Mouse (Mus musculus): Measurements from ENCODE around the gene Slc16a4. TPM values are rescaled to one million over a fixed set of nuclear protein-coding genes. Genes with fewer than 3 reads are reported as not detected.

Gene Slc16a4
- polyA plus RNA-seq, 1 experiment from 2014 or later: 3.4 TPM

DNA sequence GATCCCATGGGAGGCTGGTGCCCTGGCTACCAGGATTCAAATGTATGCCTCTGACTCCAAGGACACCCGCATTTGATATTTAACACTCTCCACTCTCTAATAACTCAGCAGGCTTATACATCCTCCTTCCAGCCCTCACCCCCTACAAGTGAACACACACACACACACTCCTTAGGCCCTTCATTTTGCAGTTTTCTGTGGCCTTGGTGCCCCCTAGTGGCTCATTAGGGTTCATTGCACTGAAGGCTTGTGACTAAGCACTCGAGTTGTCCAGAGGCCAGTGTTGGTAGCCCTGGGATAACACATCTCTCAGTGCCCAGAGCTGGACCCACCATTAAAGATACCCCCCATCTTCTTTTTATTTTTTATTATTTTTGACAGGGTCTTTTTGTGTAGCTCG is 17.2 kb upstream of the Slc16a4 start:
- H3K4me2 ChIP-seq: no peak overlapping the region
- ATAC-seq (ENCODE audit: insufficient read depth) (peak; percentile 55; the same call in 1 of the 2 replicates), DNase-seq (peak; percentile 84)
- 10% methylated on average over 3 of the region's 3 CpGs for WGBS
- no peaks in the 10 kb centered on the region for H3K4me1 ChIP-seq (ENCODE audit: insufficient read depth)
- no peak overlapping the region for H3K9ac ChIP-seq
- no peaks in the 10 kb centered on the region for H3K9me3 ChIP-seq (ENCODE audit: low read depth, low read length)
- H3K4me3 ChIP-seq (ENCODE audit: low read depth, low read length): no peak overlapping the region
- no peaks in the 10 kb centered on the region for H3K27me3 ChIP-seq (ENCODE audit: insufficient read depth, low read length)
- TF ChIP-seq CTCF (IDR thresholded peaks at IDR 0.05; ENCODE audit: low read depth): peak; percentile 88
- no peak overlapping the region for H3K27ac ChIP-seq (ENCODE audit: low read depth)
- no peaks in the 10 kb centered on the region for H3K36me3 ChIP-seq (ENCODE audit: insufficient read depth)

DNA sequence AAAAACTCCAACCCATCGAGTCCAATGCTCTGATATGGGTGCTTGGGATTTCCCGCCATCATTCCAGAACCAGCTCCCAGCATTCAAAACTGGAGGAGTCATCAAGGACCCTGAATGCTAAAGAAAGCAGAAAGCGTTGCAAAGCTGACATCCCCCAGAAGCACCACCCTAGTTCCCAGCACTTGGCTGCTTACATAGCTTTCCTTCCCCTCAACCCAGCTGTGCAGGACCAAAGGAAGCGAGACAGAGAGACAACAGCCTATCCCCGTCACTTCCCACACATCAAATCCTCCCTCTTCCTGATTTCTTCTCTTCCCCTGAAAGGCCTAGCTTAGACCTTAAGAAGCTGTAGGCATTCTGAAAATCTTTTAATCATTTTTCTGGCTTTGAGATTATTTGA is 15.7 kb upstream of the Slc16a4 start:
- Histone ChIP-seq H3K9ac (no peak overlapping the region), H3K4me3 (ENCODE audit: low read depth, low read length) (no peak overlapping the region), H3K27me3 (ENCODE audit: insufficient read depth, low read length) (no peaks in the 10 kb centered on the region), H3K4me1 (ENCODE audit: insufficient read depth) (no peaks in the 10 kb centered on the region), H3K27ac (ENCODE audit: low read depth) (no peak overlapping the region), H3K4me2 (no peak overlapping the region), H3K9me3 (ENCODE audit: low read depth, low read length) (no peaks in the 10 kb centered on the region), H3K36me3 (ENCODE audit: insufficient read depth) (no peaks in the 10 kb centered on the region)
- ATAC-seq (ENCODE audit: insufficient read depth) (no peak), DNase-seq (no peak)
- WGBS: 52% methylated on average over 5 of the region's 5 CpGs
- no peak for TF ChIP-seq CTCF (IDR thresholded peaks at IDR 0.05; ENCODE audit: low read depth)

GRCm38 (mm10) chr3:107275996-107276395 is 15.0 kb upstream of the Slc16a4 start:
- Histone ChIP-seq H3K4me3 (ENCODE audit: low read depth, low read length) (no peak overlapping the region), H3K4me1 (ENCODE audit: insufficient read depth) (no peaks in the 10 kb centered on the region), H3K9me3 (ENCODE audit: low read depth, low read length) (no peaks in the 10 kb centered on the region), H3K4me2 (no peak overlapping the region), H3K36me3 (ENCODE audit: insufficient read depth) (no peaks in the 10 kb centered on the region), H3K9ac (no peak overlapping the region), H3K27me3 (ENCODE audit: insufficient read depth, low read length) (no peaks in the 10 kb centered on the region), H3K27ac (ENCODE audit: low read depth) (no peak overlapping the region)
- no peak for ATAC-seq (ENCODE audit: insufficient read depth)
- DNase-seq: peak; percentile 40
- TF ChIP-seq CTCF (IDR thresholded peaks at IDR 0.05; ENCODE audit: low read depth): 0 out of 2 replicates have a peak, but pooled peaks have one; percentile 22
- 44% methylated on average over 4 of the region's 4 CpGs for WGBS

GRCm38 (mm10) chr3:107276626-107277025 is 14.4 kb upstream of the Slc16a4 start:
- H3K36me3 ChIP-seq (ENCODE audit: insufficient read depth): 0 out of 2 replicates have a peak, but pooled peaks cover 2% of the 10 kb centered on the region
- ATAC-seq (ENCODE audit: insufficient read depth) (no peak), DNase-seq (no peak)
- TF ChIP-seq CTCF (IDR thresholded peaks at IDR 0.05; ENCODE audit: low read depth): no peak
- no peaks in the 10 kb centered on the region for H3K4me1 ChIP-seq (ENCODE audit: insufficient read depth)
- H3K4me2 ChIP-seq: no peak overlapping the region
- no peak overlapping the region for H3K9ac ChIP-seq
- H3K9me3 ChIP-seq (ENCODE audit: low read depth, low read length): no peaks in the 10 kb centered on the region
- no peak overlapping the region for H3K4me3 ChIP-seq (ENCODE audit: low read depth, low read length)
- no peaks in the 10 kb centered on the region for H3K27me3 ChIP-seq (ENCODE audit: insufficient read depth, low read length)
- no peak overlapping the region for H3K27ac ChIP-seq (ENCODE audit: low read depth)
- 85% methylated on average over 3 of the region's 3 CpGs for WGBS

DNA sequence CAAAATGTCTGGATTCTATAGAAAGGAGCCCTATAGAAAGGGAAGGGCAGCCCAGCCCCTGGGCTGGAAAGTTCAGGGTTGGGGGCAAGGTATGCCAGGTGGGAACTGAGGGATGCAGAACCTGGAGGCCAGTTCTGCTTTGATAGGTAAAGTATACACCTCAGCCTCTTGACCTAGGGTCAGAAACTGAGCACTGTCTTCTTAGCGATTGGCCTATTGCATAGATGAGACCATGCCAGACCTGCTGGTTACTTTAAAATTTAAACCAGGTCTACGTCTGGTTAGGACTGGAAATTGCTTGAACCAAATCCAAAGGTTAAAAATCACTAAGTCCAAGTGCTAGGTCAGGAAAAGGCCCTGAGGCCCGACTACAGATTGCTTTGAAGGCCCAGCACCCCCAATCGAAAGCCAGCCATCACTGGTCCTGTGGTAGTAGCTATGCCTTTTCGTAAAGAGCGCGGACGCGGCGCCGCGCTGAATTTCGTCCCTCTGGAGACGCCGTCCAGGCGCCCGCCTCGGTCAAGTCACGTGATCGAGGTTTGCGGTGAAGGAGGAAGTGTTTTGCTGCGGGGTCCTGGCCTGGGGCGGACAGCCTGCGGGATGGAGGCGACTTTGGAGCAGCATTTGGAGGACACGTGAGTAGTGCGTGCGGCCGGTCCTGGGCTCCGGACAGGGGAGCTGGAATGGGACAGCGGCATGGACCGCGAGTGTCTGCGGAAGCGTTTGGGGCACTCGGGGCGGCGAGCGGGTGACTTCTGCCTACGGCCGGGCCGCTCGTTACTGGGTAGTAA is 12.4 kb upstream of the Slc16a4 start, which contains the start of gene Lamtor5:
TSS of gene Lamtor5 (plus strand) at position 380 of the 791 bp plus-strand sequence.
- ATAC-seq (ENCODE audit: insufficient read depth) (peak; percentile 92), DNase-seq (peak; percentile 96)
- Histone ChIP-seq H3K9ac (peak within 1 kb of the TSS; percentile 78), H3K36me3 (ENCODE audit: insufficient read depth) (peaks cover 16% of the 10 kb centered on the region), H3K27me3 (ENCODE audit: insufficient read depth, low read length) (no peaks in the 10 kb centered on the region), H3K4me1 (ENCODE audit: insufficient read depth) (no peaks in the 10 kb centered on the region), H3K27ac (ENCODE audit: low read depth) (no peak within 1 kb of the TSS), H3K4me2 (peak within 1 kb of the TSS; percentile 75), H3K4me3 (ENCODE audit: low read depth, low read length) (peak within 1 kb of the TSS; percentile 72), H3K9me3 (ENCODE audit: low read depth, low read length) (no peaks in the 10 kb centered on the region)
- 3% methylated on average over 43 of the region's 43 CpGs for WGBS
- no peak for TF ChIP-seq CTCF (IDR thresholded peaks at IDR 0.05; ENCODE audit: low read depth)

DNA sequence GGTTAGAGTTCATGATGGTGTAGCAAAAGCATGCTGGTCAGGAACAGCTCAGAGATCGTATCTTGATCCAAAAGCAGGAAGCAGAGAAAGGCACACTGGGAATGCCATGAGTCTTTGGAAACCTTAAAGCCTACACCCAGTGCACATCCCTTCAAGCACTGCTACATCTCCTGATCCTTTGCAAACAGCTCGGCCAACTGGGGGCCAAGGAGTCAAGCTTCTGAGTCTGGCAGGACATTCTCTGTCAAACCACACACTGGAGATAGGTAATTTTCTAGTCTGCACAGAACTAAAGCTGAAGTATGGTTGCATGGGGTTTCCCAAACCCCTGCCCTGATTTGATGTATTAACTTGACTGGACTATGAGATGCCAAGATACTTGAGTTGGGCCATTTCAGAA is 4.9 kb upstream of the Slc16a4 start:
- no peak overlapping the region for H3K9ac ChIP-seq
- H3K36me3 ChIP-seq (ENCODE audit: insufficient read depth): peaks cover 23% of the 10 kb centered on the region
- H3K4me2 ChIP-seq: no peak overlapping the region
- no peak for TF ChIP-seq CTCF (IDR thresholded peaks at IDR 0.05; ENCODE audit: low read depth)
- no peak for ATAC-seq (ENCODE audit: insufficient read depth)
- no peaks in the 10 kb centered on the region for H3K27me3 ChIP-seq (ENCODE audit: insufficient read depth, low read length)
- WGBS: 66% methylated on average over 2 of the region's 2 CpGs
- no peak overlapping the region for H3K4me3 ChIP-seq (ENCODE audit: low read depth, low read length)
- H3K27ac ChIP-seq (ENCODE audit: low read depth): no peak overlapping the region
- no peaks in the 10 kb centered on the region for H3K4me1 ChIP-seq (ENCODE audit: insufficient read depth)
- no peak for DNase-seq
- no peaks in the 10 kb centered on the region for H3K9me3 ChIP-seq (ENCODE audit: low read depth, low read length)

DNA sequence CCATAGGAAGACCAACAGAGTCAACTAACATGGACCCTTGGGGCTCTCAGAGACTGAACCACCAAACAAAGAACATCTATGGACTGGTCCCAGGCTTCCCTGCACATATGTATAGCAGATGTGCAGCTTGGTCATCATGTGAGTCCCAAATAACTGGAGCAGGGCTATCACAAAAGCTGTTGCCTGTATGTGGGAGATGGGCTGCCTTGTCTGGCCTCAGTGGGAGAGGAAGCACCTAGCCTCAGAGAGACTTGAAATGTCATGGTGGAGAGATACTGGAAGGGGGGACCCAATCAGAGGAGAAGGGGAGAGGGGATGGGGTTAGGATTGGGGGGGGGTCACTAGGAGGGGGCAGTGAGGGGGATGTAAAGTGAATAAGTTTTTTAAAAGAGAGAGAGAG is 3.7 kb upstream of the Slc16a4 start:
- H3K36me3 ChIP-seq (ENCODE audit: insufficient read depth): peaks cover 14% of the 10 kb centered on the region
- no peak for TF ChIP-seq CTCF (IDR thresholded peaks at IDR 0.05; ENCODE audit: low read depth)
- no peaks in the 10 kb centered on the region for H3K9me3 ChIP-seq (ENCODE audit: low read depth, low read length)
- H3K9ac ChIP-seq: no peak overlapping the region
- ATAC-seq (ENCODE audit: insufficient read depth) (no peak), DNase-seq (no peak)
- no peaks in the 10 kb centered on the region for H3K27me3 ChIP-seq (ENCODE audit: insufficient read depth, low read length)
- H3K4me1 ChIP-seq (ENCODE audit: insufficient read depth): no peaks in the 10 kb centered on the region; the same call in 1 of the 2 replicates
- H3K4me3 ChIP-seq (ENCODE audit: low read depth, low read length): no peak overlapping the region
- H3K27ac ChIP-seq (ENCODE audit: low read depth): no peak overlapping the region
- no peak overlapping the region for H3K4me2 ChIP-seq
